Mouse (Mus musculus) liver, adult 2 months (tissue): Measurements from ENCODE around the gene Epn1.

Experiments
- CTCF ChIP-seq: fragments of 200-500 bp; IDR thresholded peaks from 2 replicates; pipeline ENCODE4 v1.5.1; 2011; ENCODE audit warnings: low read depth, low read length, control low read depth
- POLR2A ChIP-seq: fragments of 200-500 bp; IDR thresholded peaks from 2 replicates; pipeline ENCODE4 v1.6.1; 2011; ENCODE audit warnings: low read length, control low read depth; ENCODE audit not compliant: insufficient read depth; ENCODE audit errors: extremely low read depth

DNA sequence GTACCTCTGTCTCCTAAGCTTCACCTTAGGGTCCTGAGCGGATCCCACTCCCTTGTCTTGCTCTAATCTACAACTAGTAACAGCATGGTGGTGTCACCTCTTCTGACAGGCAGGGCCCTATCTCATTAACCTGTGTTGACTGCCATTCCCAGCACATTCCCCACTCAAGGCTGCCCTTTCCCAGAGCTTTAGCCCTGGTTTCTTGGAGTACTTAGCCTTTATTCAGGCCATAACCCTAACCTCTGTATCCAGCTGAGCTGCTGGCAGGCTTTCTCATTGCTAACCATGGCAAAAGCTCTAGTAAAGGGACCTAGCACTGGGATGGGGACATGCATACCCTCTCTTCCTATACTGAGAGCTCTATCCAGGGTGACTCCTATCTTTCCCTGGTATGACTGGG lies 21.4 kb upstream of the Epn1 start:
- TF ChIP-seq POLR2A: no peak
- TF ChIP-seq CTCF: no peak
